29 mouse cellular contexts compared by ENCODE assay signal in genomic region chr7:117759506-117759905, GRCm38 (mm10).
DNase-seq lines count a peak whose midpoint lies in the region; ATAC-seq and TF ChIP-seq lines count a peak whose summit lies in the region.
"Had no signal": no experiment of that assay in that cellular context is flagged by ENCODE, and none has a peak within 500 bp of the region (broad histone marks: within the 10 kb centered on the region; RNA-seq: fewer than 3 reads in every experiment).

No protein-coding gene starts in this region.

- TF ChIP-seq EP300 in stomach, postnatal 0 days (optimal IDR thresholded peaks at IDR 0.05): no peak

- no peaks in the 10 kb centered on the region for H3K27me3 ChIP-seq in embryonic facial prominence, embryonic 11.5 days (ENCODE audit: control insufficient read depth, insufficient read depth, low read length)
- H3K27me3 ChIP-seq in embryonic facial prominence, embryonic 10.5 days (replicated peaks; ENCODE audit: low read depth, poor library complexity, severe bottlenecking): no peaks in the 10 kb centered on the region
- no peaks in the 10 kb centered on the region for H3K27me3 ChIP-seq in embryonic facial prominence, embryonic 14.5 days (replicated peaks; ENCODE audit: control insufficient read depth, insufficient read depth, low read length)
- H3K27me3 ChIP-seq in stomach, postnatal 0 days (ENCODE audit: control insufficient read depth, insufficient read depth, low read length): no peaks in the 10 kb centered on the region
- H3K27me3 ChIP-seq: embryonic facial prominence, embryonic 13.5 days; forebrain, embryonic 13.5 days had no signal

- DNase-seq in embryonic facial prominence, embryonic 11.5 days (ENCODE audit: low spot score): peak; percentile 8
- DNase-seq in embryonic facial prominence, embryonic 10.5 days (ENCODE audit: low spot score): no peak
- DNase-seq in lung, postnatal 10 days: peak; percentile 13
- no peak for DNase-seq in lung, postnatal 36 days
- DNase-seq in embryonic facial prominence, embryonic 14.5 days (ENCODE audit: low spot score): peak; percentile 13
- no peak for DNase-seq in stomach, postnatal 0 days (ENCODE audit: low spot score)
- no peak for DNase-seq in layer of hippocampus, adult 11-12 months (ENCODE audit: low spot score)
- DNase-seq in B cell, adult 2 months: no peak
- DNase-seq: adrenal gland, adult 8-10 months; adrenal gland, postnatal 25 days; cerebellum, adult 11-12 months; cerebellum, adult 8-10 months; cerebellum, postnatal 10 days; cerebellum, postnatal 36 days; gastrocnemius, postnatal 10 days; gastrocnemius, postnatal 36 days; heart, postnatal 36 days had no signal

- no peak for ATAC-seq in embryonic facial prominence, embryonic 11.5 days (replicated peaks; ENCODE audit: insufficient number of reproducible peaks, low FRiP score, low TSS enrichment, low read depth)
- ATAC-seq in embryonic facial prominence, embryonic 14.5 days (ENCODE audit: low read depth): no peak
- ATAC-seq in stomach, postnatal 0 days (ENCODE audit: low FRiP score, low TSS enrichment): peak; percentile 53; the same call in 1 of the 2 replicates
- ATAC-seq: activated CD4-positive, CD25-positive, alpha-beta regulatory T cell, adult 4 months; CD4-positive, CD25-positive, alpha-beta regulatory T cell, adult 4 months; forebrain, embryonic 13.5 days; forebrain, embryonic 16.5 days; hindbrain, postnatal 0 days; inflammation-experienced regulatory T-cells, adult 6 months; intestine, embryonic 16.5 days had no signal

- no peaks in the 10 kb centered on the region for H3K36me3 ChIP-seq in embryonic facial prominence, embryonic 11.5 days (replicated peaks; ENCODE audit: control insufficient read depth, insufficient read depth, low read depth, low read length)
- H3K36me3 ChIP-seq in embryonic facial prominence, embryonic 10.5 days (replicated peaks): no peaks in the 10 kb centered on the region
- no peaks in the 10 kb centered on the region for H3K36me3 ChIP-seq in embryonic facial prominence, embryonic 14.5 days (ENCODE audit: control insufficient read depth, insufficient read depth, low read length)
- H3K36me3 ChIP-seq in stomach, postnatal 0 days (ENCODE audit: control insufficient read depth, insufficient read depth, low read length): no peaks in the 10 kb centered on the region
- H3K36me3 ChIP-seq: embryonic facial prominence, embryonic 13.5 days; forebrain, embryonic 10.5 days; hindbrain, embryonic 10.5 days had no signal

- no peak overlapping the region for H3K4me2 ChIP-seq in embryonic facial prominence, embryonic 11.5 days (ENCODE audit: low read depth, low read length)
- H3K4me2 ChIP-seq in embryonic facial prominence, embryonic 14.5 days (ENCODE audit: low read depth, low read length): no peak overlapping the region
- H3K4me2 ChIP-seq in stomach, postnatal 0 days (replicated peaks; ENCODE audit: low read depth): no peak overlapping the region
- H3K4me2 ChIP-seq: embryonic facial prominence, embryonic 13.5 days; forebrain, embryonic 13.5 days; heart, embryonic 11.5 days; hindbrain, embryonic 14.5 days had no signal

- no peak overlapping the region for H3K4me3 ChIP-seq in embryonic facial prominence, embryonic 11.5 days (ENCODE audit: low read depth, low read length)
- no peak overlapping the region for H3K4me3 ChIP-seq in embryonic facial prominence, embryonic 10.5 days
- no peak overlapping the region for H3K4me3 ChIP-seq in embryonic facial prominence, embryonic 14.5 days (ENCODE audit: low read depth, low read length)
- no peak overlapping the region for H3K4me3 ChIP-seq in stomach, postnatal 0 days (ENCODE audit: low read depth, low read length)
- H3K4me3 ChIP-seq: embryonic facial prominence, embryonic 13.5 days; forebrain, embryonic 10.5 days; forebrain, embryonic 13.5 days; hindbrain, embryonic 10.5 days had no signal

- H3K4me1 ChIP-seq in embryonic facial prominence, embryonic 11.5 days (ENCODE audit: control insufficient read depth, insufficient read depth, low read length): no peaks in the 10 kb centered on the region
- H3K4me1 ChIP-seq in embryonic facial prominence, embryonic 10.5 days: no peaks in the 10 kb centered on the region
- H3K4me1 ChIP-seq in embryonic facial prominence, embryonic 14.5 days (ENCODE audit: control insufficient read depth, insufficient read depth, low read length): no peaks in the 10 kb centered on the region
- H3K4me1 ChIP-seq in stomach, postnatal 0 days (replicated peaks; ENCODE audit: control insufficient read depth, insufficient read depth): no peaks in the 10 kb centered on the region
- H3K4me1 ChIP-seq: embryonic facial prominence, embryonic 13.5 days; forebrain, embryonic 10.5 days; forebrain, embryonic 13.5 days; hindbrain, embryonic 10.5 days had no signal

- WGBS in embryonic facial prominence, embryonic 11.5 days: 38% methylated on average over 1 of the region's 1 CpGs
- 56% methylated on average over 1 of the region's 1 CpGs for WGBS in embryonic facial prominence, embryonic 10.5 days
- WGBS in embryonic facial prominence, embryonic 14.5 days: 48% methylated on average over 1 of the region's 1 CpGs
- 23% methylated on average over 1 of the region's 1 CpGs for WGBS in stomach, postnatal 0 days

- TF ChIP-seq CTCF in stomach, postnatal 0 days (IDR thresholded peaks at IDR 0.05; ENCODE audit: low read depth): no peak

- no peak overlapping the region for H3K27ac ChIP-seq in embryonic facial prominence, embryonic 11.5 days (replicated peaks; ENCODE audit: low read depth, low read length)
- no peak overlapping the region for H3K27ac ChIP-seq in embryonic facial prominence, embryonic 10.5 days (replicated peaks)
- no peak overlapping the region for H3K27ac ChIP-seq in embryonic facial prominence, embryonic 14.5 days (replicated peaks; ENCODE audit: low read depth, low read length)
- H3K27ac ChIP-seq in stomach, postnatal 0 days (replicated peaks): no peak overlapping the region
- H3K27ac ChIP-seq: embryonic facial prominence, embryonic 13.5 days; forebrain, embryonic 10.5 days; forebrain, embryonic 13.5 days; hindbrain, embryonic 10.5 days; hindbrain, embryonic 14.5 days; hindbrain, postnatal 0 days had no signal

- H3K9me3 ChIP-seq in embryonic facial prominence, embryonic 11.5 days (replicated peaks; ENCODE audit: control insufficient read depth, low read length): no peaks in the 10 kb centered on the region
- no peaks in the 10 kb centered on the region for H3K9me3 ChIP-seq in embryonic facial prominence, embryonic 10.5 days
- no peaks in the 10 kb centered on the region for H3K9me3 ChIP-seq in embryonic facial prominence, embryonic 14.5 days (ENCODE audit: control insufficient read depth, low read length)
- H3K9me3 ChIP-seq in stomach, postnatal 0 days (ENCODE audit: control insufficient read depth, low read length): no peaks in the 10 kb centered on the region
- H3K9me3 ChIP-seq: embryonic facial prominence, embryonic 13.5 days; forebrain, embryonic 10.5 days; forebrain, embryonic 13.5 days; hindbrain, embryonic 10.5 days had no signal

- no peak overlapping the region for H3K9ac ChIP-seq in embryonic facial prominence, embryonic 11.5 days (replicated peaks; ENCODE audit: low read length)
- H3K9ac ChIP-seq in embryonic facial prominence, embryonic 14.5 days (ENCODE audit: low read depth, low read length): no peak overlapping the region
- H3K9ac ChIP-seq in stomach, postnatal 0 days (ENCODE audit: low read length): no peak overlapping the region
- H3K9ac ChIP-seq: embryonic facial prominence, embryonic 13.5 days; forebrain, embryonic 13.5 days; hindbrain, embryonic 14.5 days had no signal

Comparison
In these comparisons a context has a peak if more than half of its experiments do, and no peak if none do; other contexts are left out.
1. DNase-seq: peak in embryonic facial prominence, embryonic 11.5 days (single experiment), lung, postnatal 10 days (single experiment) and embryonic facial prominence, embryonic 14.5 days (single experiment); none in embryonic facial prominence, embryonic 10.5 days (single experiment), lung, postnatal 36 days (single experiment), stomach, postnatal 0 days (single experiment), layer of hippocampus, adult 11-12 months (single experiment) and B cell, adult 2 months (0 of 2).